Mouse (Mus musculus): ENCODE measurements around the gene Pafah1b1.

Gene Pafah1b1

GRCm38 (mm10) chr11:74662221-74662620 is 62.2 kb downstream of the Pafah1b1 start:
- no peak for DNase-seq (ENCODE audit: low spot score)

GRCm38 (mm10) chr11:74661641-74662040 is 62.8 kb downstream of the Pafah1b1 start:
- no peak for DNase-seq (ENCODE audit: low spot score)

- DNase-seq (ENCODE audit: low spot score) = no peak
These were observed 64.1 kb downstream of the Pafah1b1 start for GRCm38 (mm10) chr11:74660336-74660735.

GRCm38 (mm10) chr11:74655941-74656340 is 68.5 kb downstream of the Pafah1b1 start:
- DNase-seq (ENCODE audit: low spot score) = no peak

GRCm38 (mm10) chr11:74653385-74653784 is 71.1 kb downstream of the Pafah1b1 start:
- DNase-seq (ENCODE audit: low spot score) = no peak

- DNase-seq (ENCODE audit: low spot score) = peak; percentile 81
These were observed 71.7 kb downstream of the Pafah1b1 start for GRCm38 (mm10) chr11:74652791-74653191.

GRCm38 (mm10) chr11:74650576-74651100 is 73.8 kb downstream of the Pafah1b1 start:
- DNase-seq (ENCODE audit: low spot score) = no peak

GRCm38 (mm10) chr11:74649647-74650551 is 74.6 kb downstream of the Pafah1b1 start:
- DNase-seq (ENCODE audit: low spot score) = peak; percentile 87

GRCm38 (mm10) chr11:74649095-74649646 is 75.3 kb downstream of the Pafah1b1 start, which contains the start of gene Cluh:
Cluh (plus strand) TSS chr11:74649495.
- peak; percentile 96 for DNase-seq (ENCODE audit: low spot score)

- no peak for DNase-seq (ENCODE audit: low spot score)
These were observed 75.8 kb downstream of the Pafah1b1 start for GRCm38 (mm10) chr11:74648676-74649075.

GRCm38 (mm10) chr11:74647966-74648365 is 76.5 kb downstream of the Pafah1b1 start:
- DNase-seq (ENCODE audit: low spot score) = peak; percentile 80

GRCm38 (mm10) chr11:74639628-74640027 is 84.8 kb downstream of the Pafah1b1 start:
- DNase-seq (ENCODE audit: low spot score) = no peak

GRCm38 (mm10) chr11:74638791-74639411 is 85.6 kb downstream of the Pafah1b1 start:
- DNase-seq (ENCODE audit: low spot score) = no peak

GRCm38 (mm10) chr11:74637971-74638790 is 86.3 kb downstream of the Pafah1b1 start:
- peak; percentile 91 for DNase-seq (ENCODE audit: low spot score)

- no peak for DNase-seq (ENCODE audit: low spot score)
These were observed 87.0 kb downstream of the Pafah1b1 start for GRCm38 (mm10) chr11:74637486-74637885.

GRCm38 (mm10) chr11:74634490-74635275 is 89.8 kb downstream of the Pafah1b1 start:
- DNase-seq (ENCODE audit: low spot score) = peak; percentile 85

GRCm38 (mm10) chr11:74631880-74632789 is 92.3 kb downstream of the Pafah1b1 start:
- no peak for DNase-seq (ENCODE audit: low spot score)

GRCm38 (mm10) chr11:74627481-74627880 is 97.0 kb downstream of the Pafah1b1 start:
- DNase-seq (ENCODE audit: low spot score) = no peak

- no peak for DNase-seq (ENCODE audit: low spot score)
These were observed 99.1 kb downstream of the Pafah1b1 start for GRCm38 (mm10) chr11:74625333-74625732.

Measured in adipocyte (in vitro differentiated cells).